ENCODE assay signal across 7 mouse cellular contexts in the genomic region with DNA sequence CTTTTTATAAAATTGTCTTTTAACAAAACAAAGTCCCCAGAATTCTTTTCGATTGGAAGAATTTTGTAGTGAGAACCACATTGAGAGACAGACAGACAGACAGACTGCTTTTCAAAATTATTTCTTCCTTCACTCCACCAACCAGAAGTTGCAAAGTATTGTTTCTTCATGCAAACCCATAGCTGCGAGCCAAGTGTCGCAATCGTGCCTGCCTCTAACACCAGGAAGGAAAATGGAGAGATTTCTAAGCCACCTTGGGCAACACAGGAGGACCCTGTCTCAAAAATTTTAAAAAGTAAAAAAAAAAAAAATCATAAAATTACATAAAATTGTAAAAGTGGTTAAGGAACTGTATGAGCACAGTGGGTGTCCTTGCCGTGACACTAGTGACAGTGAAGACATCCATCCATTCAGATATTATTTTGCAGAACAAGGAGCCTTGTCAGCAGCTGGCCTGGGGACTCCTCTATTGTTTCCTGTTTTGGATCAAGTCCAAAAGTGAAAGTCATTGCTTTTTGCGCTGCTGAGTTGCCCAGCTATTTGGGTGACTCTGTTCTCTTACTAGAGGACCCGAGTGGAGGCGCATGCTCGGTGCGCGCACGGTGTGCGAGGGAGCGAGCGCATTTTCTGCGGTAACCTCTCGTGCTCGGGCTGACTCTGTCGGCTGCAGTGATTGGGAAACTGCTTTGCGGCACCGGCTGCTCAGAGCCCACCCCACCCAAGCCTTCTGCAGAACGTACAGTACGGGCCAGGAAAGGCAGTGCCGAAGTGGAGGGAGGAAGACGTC.
DNase-seq lines count a peak whose midpoint lies in the region; ATAC-seq and TF ChIP-seq lines count a peak whose summit lies in the region.

No protein-coding gene starts in this region.

- no peaks in the 10 kb centered on the region; the same call in 1 of the 2 replicates for H3K79me2 ChIP-seq in liver, adult 2 months (ENCODE audit: control insufficient read depth, insufficient read depth, low read length)

- peak overlapping the region; percentile 37; the same call in 1 of the 2 replicates for H3K27ac ChIP-seq in kidney, embryonic 14.5 days (ENCODE audit: low read depth, low read length)
- H3K27ac ChIP-seq in liver, adult 2 months (replicated peaks; ENCODE audit: insufficient read depth, low read depth, low read length): no peak overlapping the region
- no peak overlapping the region for H3K27ac ChIP-seq in small intestine, adult 2 months (ENCODE audit: insufficient read depth, low read depth, low read length)

- WGBS in kidney, embryonic 14.5 days: 88% methylated on average over 25 of the region's 25 CpGs
- 81% methylated on average over 25 of the region's 25 CpGs for WGBS in liver, adult 2 months
- WGBS in small intestine, adult 2 months: 80% methylated on average over 25 of the region's 25 CpGs

- no peak for TF ChIP-seq CTCF in liver, adult 2 months (IDR thresholded peaks at IDR 0.05; ENCODE audit: low read depth, low read length)
- no peak for TF ChIP-seq CTCF in small intestine, adult 2 months (IDR thresholded peaks at IDR 0.05; ENCODE audit: extremely low read depth, insufficient read length, insufficient replicate concordance, low read depth, low read length)

- H3K9me3 ChIP-seq in kidney, embryonic 14.5 days (ENCODE audit: control insufficient read depth, low read length): no peaks in the 10 kb centered on the region

- ATAC-seq in kidney, embryonic 14.5 days (ENCODE audit: low FRiP score, low TSS enrichment): no peak
- ATAC-seq in CD4-positive, CD25-positive, alpha-beta regulatory T cell, adult 4 months: peak; percentile 68

- no peak overlapping the region for H3K4me2 ChIP-seq in kidney, embryonic 14.5 days (replicated peaks; ENCODE audit: low read depth, low read length)

- H3K36me3 ChIP-seq in kidney, embryonic 14.5 days (ENCODE audit: control insufficient read depth, insufficient read depth, low read length): peaks cover 15% of the 10 kb centered on the region; the same call in 1 of the 2 replicates
- H3K36me3 ChIP-seq in liver, adult 2 months (ENCODE audit: control insufficient read depth, insufficient read depth, low read length): peaks cover 60% of the 10 kb centered on the region
- H3K36me3 ChIP-seq in small intestine, adult 2 months (ENCODE audit: control insufficient read depth, insufficient read depth, low read length): peaks cover 13% of the 10 kb centered on the region

- H3K27me3 ChIP-seq in kidney, embryonic 14.5 days (ENCODE audit: control insufficient read depth, insufficient read depth, low read length): no peaks in the 10 kb centered on the region
- H3K27me3 ChIP-seq in liver, adult 2 months (ENCODE audit: control insufficient read depth, insufficient read depth, low read length): no peaks in the 10 kb centered on the region
- no peaks in the 10 kb centered on the region for H3K27me3 ChIP-seq in small intestine, adult 2 months (ENCODE audit: control insufficient read depth, insufficient read depth, low read length)

- TF ChIP-seq POLR2A in liver, adult 2 months (IDR thresholded peaks at IDR 0.05; ENCODE audit: extremely low read depth, insufficient read depth, low read length): no peak
- no peak for TF ChIP-seq POLR2A in small intestine, adult 2 months (IDR thresholded peaks at IDR 0.05; ENCODE audit: low read depth, low read length)

- H3K4me3 ChIP-seq in kidney, embryonic 14.5 days (ENCODE audit: low read length): no peak overlapping the region
- H3K4me3 ChIP-seq in liver, adult 2 months (ENCODE audit: insufficient read depth, low read depth, low read length): peak overlapping the region; percentile 3; the same call in 1 of the 2 replicates
- peak overlapping the region; percentile 3; the same call in 1 of the 2 replicates for H3K4me3 ChIP-seq in small intestine, adult 2 months (ENCODE audit: low read depth, low read length)

- H3K4me1 ChIP-seq in kidney, embryonic 14.5 days (ENCODE audit: control insufficient read depth, insufficient read depth, low read length): 0 out of 2 replicates have a peak, but pooled peaks cover 9% of the 10 kb centered on the region
- peaks cover 2% of the 10 kb centered on the region; the same call in 1 of the 2 replicates for H3K4me1 ChIP-seq in liver, adult 2 months (ENCODE audit: control insufficient read depth, insufficient read depth, low read length)
- H3K4me1 ChIP-seq in small intestine, adult 2 months (ENCODE audit: control insufficient read depth, insufficient read depth, insufficient read length, low read length): peaks cover 15% of the 10 kb centered on the region

- DNase-seq in kidney, postnatal 4 days: no peak
- DNase-seq in ZHBTc4 (ENCODE audit: low read depth, low spot score): peak; percentile 84
- no peak for DNase-seq in liver, adult 2 months (ENCODE audit: extremely low read depth, low read depth, low spot score)
- DNase-seq in T-cell, adult 2 months (ENCODE audit: low spot score): no peak

- no peak overlapping the region for H3K9ac ChIP-seq in kidney, embryonic 14.5 days (ENCODE audit: low read depth, low read length)
- no peak overlapping the region for H3K9ac ChIP-seq in liver, adult 2 months (ENCODE audit: low read depth, low read length)
